Mouse (Mus musculus): Measurements from ENCODE around the gene Orai2. TPM values are rescaled to one million over a fixed set of nuclear protein-coding genes. Genes with fewer than 3 reads are reported as not detected.
A peak's percentile ranks its signal among the peaks of the same experiment; 100 is the strongest.

The Orai2 gene
- polyA plus RNA-seq, 1 experiment from 2014 or later = 8.4 TPM

- no peak for ATAC-seq (replicated peaks; ENCODE audit: low FRiP score)
- no peak for DNase-seq (ENCODE audit: low spot score)
- no peak overlapping the region for H3K4me2 ChIP-seq (ENCODE audit: low read depth, low read length, severe bottlenecking)
- WGBS = 53% methylated on average over 2 of the region's 2 CpGs
- no peak overlapping the region for H3K9ac ChIP-seq (ENCODE audit: low read length)
- no peaks in the 10 kb centered on the region for H3K9me3 ChIP-seq (ENCODE audit: control insufficient read depth, low read length)
- no peak overlapping the region for H3K4me3 ChIP-seq (ENCODE audit: low read depth, low read length)
- H3K4me1 ChIP-seq (replicated peaks; ENCODE audit: control insufficient read depth, insufficient read depth, low read length) = no peaks in the 10 kb centered on the region
- H3K27ac ChIP-seq (ENCODE audit: low read depth, low read length) = no peak overlapping the region
- 0 out of 2 replicates have a peak, but pooled peaks cover 3% of the 10 kb centered on the region for H3K27me3 ChIP-seq (ENCODE audit: control insufficient read depth, insufficient read depth, low read length)
- H3K36me3 ChIP-seq (ENCODE audit: control insufficient read depth, insufficient read depth, low read length) = no peaks in the 10 kb centered on the region
These were observed 62.0 kb downstream of the Orai2 start for GRCm38 (mm10) chr5:136108486-136108885.

- peak; percentile 61 for DNase-seq (ENCODE audit: low spot score)
- Histone ChIP-seq H3K9me3 (ENCODE audit: control insufficient read depth, low read length) (no peaks in the 10 kb centered on the region), H3K4me3 (ENCODE audit: low read depth, low read length) (no peak overlapping the region), H3K4me1 (replicated peaks; ENCODE audit: control insufficient read depth, insufficient read depth, low read length) (0 out of 2 replicates have a peak, but pooled peaks cover 1% of the 10 kb centered on the region), H3K36me3 (ENCODE audit: control insufficient read depth, insufficient read depth, low read length) (no peaks in the 10 kb centered on the region), H3K27ac (ENCODE audit: low read depth, low read length) (no peak overlapping the region), H3K4me2 (ENCODE audit: low read depth, low read length, severe bottlenecking) (no peak overlapping the region), H3K9ac (ENCODE audit: low read length) (no peak overlapping the region), H3K27me3 (ENCODE audit: control insufficient read depth, insufficient read depth, low read length) (peaks cover 5% of the 10 kb centered on the region; the same call in 1 of the 2 replicates)
- 90% methylated on average over 5 of the region's 5 CpGs for WGBS
- ATAC-seq (replicated peaks; ENCODE audit: low FRiP score) = no peak
These were observed 66.0 kb downstream of the Orai2 start for GRCm38 (mm10) chr5:136104511-136104910.

GRCm38 (mm10) chr5:136102099-136102820 lies 68.3 kb downstream of the Orai2 start:
- no peaks in the 10 kb centered on the region for H3K9me3 ChIP-seq (ENCODE audit: control insufficient read depth, low read length)
- H3K4me1 ChIP-seq (replicated peaks; ENCODE audit: control insufficient read depth, insufficient read depth, low read length) = 0 out of 2 replicates have a peak, but pooled peaks cover 1% of the 10 kb centered on the region
- H3K27me3 ChIP-seq (ENCODE audit: control insufficient read depth, insufficient read depth, low read length) = peaks cover 5% of the 10 kb centered on the region; the same call in 1 of the 2 replicates
- peak; percentile 90 for ATAC-seq (replicated peaks; ENCODE audit: low FRiP score)
- no peaks in the 10 kb centered on the region for H3K36me3 ChIP-seq (ENCODE audit: control insufficient read depth, insufficient read depth, low read length)
- peak overlapping the region; percentile 59 for H3K4me2 ChIP-seq (ENCODE audit: low read depth, low read length, severe bottlenecking)
- peak overlapping the region; percentile 21 for H3K9ac ChIP-seq (ENCODE audit: low read length)
- H3K4me3 ChIP-seq (ENCODE audit: low read depth, low read length) = peak overlapping the region; percentile 22
- no peak overlapping the region for H3K27ac ChIP-seq (ENCODE audit: low read depth, low read length)
- 5% methylated on average over 41 of the region's 41 CpGs for WGBS
- DNase-seq (ENCODE audit: low spot score) = peak; percentile 88

- no peak overlapping the region for H3K4me2 ChIP-seq (ENCODE audit: low read depth, low read length, severe bottlenecking)
- no peaks in the 10 kb centered on the region for H3K36me3 ChIP-seq (ENCODE audit: control insufficient read depth, insufficient read depth, low read length)
- 85% methylated on average over 10 of the region's 10 CpGs for WGBS
- H3K9me3 ChIP-seq (ENCODE audit: control insufficient read depth, low read length) = no peaks in the 10 kb centered on the region
- H3K9ac ChIP-seq (ENCODE audit: low read length) = no peak overlapping the region
- no peak overlapping the region for H3K4me3 ChIP-seq (ENCODE audit: low read depth, low read length)
- ATAC-seq (replicated peaks; ENCODE audit: low FRiP score) (no peak), DNase-seq (ENCODE audit: low spot score) (no peak)
- 0 out of 2 replicates have a peak, but pooled peaks cover 1% of the 10 kb centered on the region for H3K4me1 ChIP-seq (replicated peaks; ENCODE audit: control insufficient read depth, insufficient read depth, low read length)
- no peak overlapping the region for H3K27ac ChIP-seq (ENCODE audit: low read depth, low read length)
- peaks cover 3% of the 10 kb centered on the region; the same call in 1 of the 2 replicates for H3K27me3 ChIP-seq (ENCODE audit: control insufficient read depth, insufficient read depth, low read length)
These were observed 72.0 kb downstream of the Orai2 start for GRCm38 (mm10) chr5:136098536-136098935.

Small RNAs within 50 kb of the gene (microRNA-seq; reads per million reads assigned to microRNA genes)
- gene Mir7035 (ENCODE audit: insufficient number of aligned reads) = not detected

Other genes with a start within 250 kb of the Orai2 start
- 147 and 161 TPM in 2 replicates for gene Ywhag, start 236.1 kb downstream of the Orai2 start, polyA plus RNA-seq (2014; fragmentation: Nextera tagmentation; extraction: Ambion mirVana)
- 1.2 and 1.5 TPM in 2 replicates for gene Ssc4d, start 196.2 kb downstream of the Orai2 start, polyA plus RNA-seq (2014; fragmentation: Nextera tagmentation; extraction: Ambion mirVana)
- not detected in 2 replicates for gene Zp3, start 190.6 kb downstream of the Orai2 start, polyA plus RNA-seq (2014; fragmentation: Nextera tagmentation; extraction: Ambion mirVana)
- 35.4 and 37.0 TPM in 2 replicates for gene Dtx2, start 175.9 kb downstream of the Orai2 start, polyA plus RNA-seq (2014; fragmentation: Nextera tagmentation; extraction: Ambion mirVana)
- gene Upk3b, start 132.2 kb downstream of the Orai2 start, polyA plus RNA-seq (2014; fragmentation: Nextera tagmentation; extraction: Ambion mirVana) = not detected in 2 replicates
- gene Upk3bl, start 116.2 kb downstream of the Orai2 start, polyA plus RNA-seq (2014; fragmentation: Nextera tagmentation; extraction: Ambion mirVana) = 0.77 and 0.80 TPM in 2 replicates
- gene Rasa4, start 86.8 kb downstream of the Orai2 start, polyA plus RNA-seq (2014; fragmentation: Nextera tagmentation; extraction: Ambion mirVana) = 4.3 and 7.2 TPM in 2 replicates
- 253 and 261 TPM in 2 replicates for gene Polr2j, start 54.1 kb downstream of the Orai2 start, polyA plus RNA-seq (2014; fragmentation: Nextera tagmentation; extraction: Ambion mirVana)
- 48.1 and 53.3 TPM in 2 replicates for gene Lrwd1, start 34.6 kb downstream of the Orai2 start, polyA plus RNA-seq (2014; fragmentation: Nextera tagmentation; extraction: Ambion mirVana)
- gene Alkbh4, start 34.6 kb downstream of the Orai2 start, polyA plus RNA-seq (2014; fragmentation: Nextera tagmentation; extraction: Ambion mirVana) = 23.2 and 24.5 TPM in 2 replicates
- gene Prkrip1, start 28.2 kb upstream of the Orai2 start, polyA plus RNA-seq (2014; fragmentation: Nextera tagmentation; extraction: Ambion mirVana) = 66.8 and 81.3 TPM in 2 replicates
- gene Sh2b2, start 75.8 kb upstream of the Orai2 start, polyA plus RNA-seq (2014; fragmentation: Nextera tagmentation; extraction: Ambion mirVana) = 17.1 TPM in 2 replicates

Measured in forebrain, embryonic 11.5 days (tissue).